Mouse (Mus musculus): ENCODE measurements at regions not wholly inside any gene's neighbourhood (a gene's known extent, or its start where the extent isn't known, plus 50 kb on each side); places are given as distances from the start of the nearest gene placed in this dataset.

DNA sequence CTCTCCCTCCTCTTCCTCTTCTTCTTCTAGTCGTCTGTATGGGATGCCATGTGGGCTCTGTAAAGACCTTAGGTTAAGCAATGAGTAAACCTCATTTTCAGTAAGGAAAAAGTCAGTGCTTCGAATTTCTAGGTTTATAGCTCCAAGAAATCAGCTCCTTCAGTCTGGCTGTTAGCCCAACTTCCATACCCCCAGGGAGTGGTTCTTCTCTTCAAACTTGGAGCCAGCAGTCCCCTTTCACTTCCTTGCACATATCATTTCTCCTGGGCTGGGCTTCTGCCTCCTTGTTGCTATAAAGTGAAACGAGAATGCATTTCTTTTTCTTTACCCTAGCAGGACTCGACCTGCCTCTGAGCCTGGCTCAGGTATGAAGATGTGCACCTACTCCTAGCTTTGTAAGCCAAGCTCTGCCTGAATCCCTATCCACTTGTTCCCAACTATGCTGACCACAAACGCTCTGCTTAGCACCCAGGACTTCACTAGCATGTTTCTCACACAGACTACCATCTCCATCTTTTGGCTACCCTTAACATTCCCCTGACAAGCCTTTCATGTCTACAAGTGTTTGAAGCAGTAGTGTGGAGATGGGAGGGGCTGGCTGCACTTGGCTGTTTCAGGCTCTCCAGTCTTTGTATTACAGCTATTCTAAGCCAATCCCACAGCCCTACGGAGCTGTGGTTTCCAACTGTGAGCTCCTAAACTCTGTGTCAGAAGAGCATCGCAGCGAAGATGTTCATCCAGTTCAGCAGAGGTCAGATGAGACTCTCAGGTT is 243.8 kb upstream of the Tprg start:
- DNase-seq (ENCODE audit: extremely low read depth, low read depth, low spot score), result no peak

DNA sequence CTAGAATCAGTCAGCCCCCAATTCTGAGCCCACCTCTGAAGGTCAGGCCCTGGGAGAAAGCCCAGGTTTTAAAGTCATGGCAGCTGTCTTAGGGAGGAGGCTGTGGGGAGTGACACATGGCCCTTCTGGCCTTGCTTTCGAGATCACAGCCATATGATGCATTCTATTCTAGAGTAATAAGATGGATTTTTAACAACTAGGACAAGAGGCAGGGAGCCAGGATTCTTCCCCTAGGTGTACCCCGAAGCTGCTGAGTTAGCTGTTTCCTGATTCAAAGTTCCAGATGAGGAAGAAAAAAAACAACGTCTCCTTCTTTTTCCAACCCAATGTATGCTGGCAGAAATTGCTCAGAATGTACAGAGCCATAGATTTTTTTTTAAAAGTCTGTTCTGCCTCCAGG is 242.0 kb upstream of the Tprg start:
- no peak for DNase-seq (ENCODE audit: extremely low read depth, low read depth, low spot score)

DNA sequence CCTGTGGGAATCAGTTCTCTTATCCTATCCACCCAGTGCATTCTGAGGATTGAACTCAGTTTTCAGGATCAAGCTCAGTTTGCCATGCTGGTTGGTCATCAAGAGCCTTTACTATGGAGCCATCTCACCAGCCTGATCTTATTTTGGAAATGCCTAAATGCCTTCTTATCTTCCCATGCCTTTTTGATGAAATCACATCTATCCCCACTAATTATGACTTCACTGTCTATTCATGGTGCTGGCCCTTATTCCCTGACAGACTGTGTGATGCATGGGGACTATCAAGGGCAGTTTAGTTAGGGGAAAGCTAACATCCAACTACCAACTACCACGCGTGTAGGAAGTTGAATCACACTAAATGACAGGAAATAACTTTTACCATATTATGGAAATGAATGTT is 238.9 kb upstream of the Tprg start:
- DNase-seq (ENCODE audit: extremely low read depth, low read depth, low spot score), result no peak

DNA sequence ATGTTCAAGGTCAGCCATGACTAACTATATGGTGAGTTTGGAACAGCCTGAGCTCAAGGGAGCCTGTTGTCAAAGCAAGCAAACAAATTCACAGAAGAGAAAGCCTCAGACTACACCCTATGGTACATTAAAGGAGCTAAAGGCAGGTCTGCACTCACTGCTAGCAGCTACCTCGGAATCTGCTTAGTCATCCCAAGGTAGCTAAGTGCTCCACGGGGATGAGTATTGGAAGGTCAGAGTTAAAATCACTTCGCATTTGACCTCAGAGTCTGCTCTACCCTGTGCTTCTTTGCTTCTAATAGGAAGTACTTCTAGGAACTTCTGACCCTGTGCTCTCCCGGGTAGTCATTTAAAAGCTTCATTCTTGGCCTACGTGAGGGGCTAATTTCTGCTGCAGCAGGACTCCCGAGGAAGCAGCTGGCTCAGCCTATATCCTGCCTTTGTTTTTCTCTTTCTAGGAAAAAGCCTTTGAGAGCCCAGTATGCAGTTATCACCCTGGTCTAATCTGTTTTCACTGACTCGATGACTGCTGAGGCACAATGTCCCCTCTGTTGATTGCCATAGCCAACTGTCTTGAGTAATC is 236.6 kb upstream of the Tprg start:
- no peak for DNase-seq (ENCODE audit: extremely low read depth, low read depth, low spot score)

DNA sequence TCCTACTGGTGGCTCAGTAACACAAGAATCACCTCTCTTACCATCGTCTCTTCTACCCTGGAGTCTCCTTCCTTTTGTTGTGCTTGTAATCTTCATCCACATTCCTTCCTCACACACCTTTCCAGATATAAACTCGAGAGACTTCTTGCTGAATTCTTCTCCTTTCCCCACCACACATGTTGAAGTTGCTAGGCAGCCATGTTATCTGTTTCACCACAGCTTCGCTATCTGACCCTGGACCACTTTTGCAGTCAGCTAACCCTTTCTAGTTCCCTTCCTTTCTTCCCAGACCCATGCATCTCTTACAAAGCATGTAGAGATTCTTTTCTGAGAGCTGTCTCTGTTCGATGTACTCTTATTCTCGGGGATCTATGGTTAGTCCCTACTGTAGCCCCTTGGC is 235.6 kb upstream of the Tprg start:
- no peak for DNase-seq (ENCODE audit: extremely low read depth, low read depth, low spot score)

DNA sequence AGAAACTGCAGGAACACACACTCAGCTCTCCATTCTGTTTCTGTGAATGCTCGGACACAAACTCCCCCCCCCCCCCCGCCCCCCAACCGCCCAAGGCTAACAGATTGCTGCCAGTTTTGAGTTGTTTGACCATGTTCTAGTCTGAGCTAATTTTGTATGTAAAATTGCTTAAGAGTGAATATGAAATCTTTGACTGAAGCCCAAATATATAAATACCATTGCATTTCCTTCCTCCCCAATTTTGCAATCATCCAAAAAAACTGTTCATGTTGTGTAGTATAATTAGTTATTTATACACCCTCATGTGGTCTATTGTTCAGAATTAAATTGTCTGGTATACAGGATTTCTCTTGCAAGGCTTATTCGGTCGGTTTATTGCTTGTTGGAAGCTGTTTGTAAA is 234.2 kb upstream of the Tprg start:
- DNase-seq (ENCODE audit: extremely low read depth, low read depth, low spot score), result no peak

DNA sequence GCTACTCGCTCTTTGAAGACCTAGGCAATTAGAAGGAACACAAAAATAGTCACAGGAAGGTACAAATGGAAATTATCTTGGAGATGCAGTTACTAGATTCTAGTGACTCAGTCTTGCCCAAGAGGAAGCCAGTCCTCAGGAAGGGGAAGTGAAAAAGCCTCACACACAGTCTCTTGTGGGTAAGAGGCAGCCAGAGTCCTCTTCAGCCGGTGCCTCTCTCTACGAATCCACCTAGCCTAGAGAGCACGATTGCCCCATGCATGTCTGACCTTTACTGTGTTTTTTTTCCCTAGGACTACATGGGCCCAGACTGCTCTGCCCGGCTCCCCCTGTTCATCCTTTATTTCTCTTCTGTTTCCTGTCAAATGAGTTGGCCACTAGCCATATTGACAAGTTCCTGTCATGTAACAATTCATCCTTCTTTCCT is 233.7 kb upstream of the Tprg start:
- DNase-seq (ENCODE audit: extremely low read depth, low read depth, low spot score), result no peak

DNA sequence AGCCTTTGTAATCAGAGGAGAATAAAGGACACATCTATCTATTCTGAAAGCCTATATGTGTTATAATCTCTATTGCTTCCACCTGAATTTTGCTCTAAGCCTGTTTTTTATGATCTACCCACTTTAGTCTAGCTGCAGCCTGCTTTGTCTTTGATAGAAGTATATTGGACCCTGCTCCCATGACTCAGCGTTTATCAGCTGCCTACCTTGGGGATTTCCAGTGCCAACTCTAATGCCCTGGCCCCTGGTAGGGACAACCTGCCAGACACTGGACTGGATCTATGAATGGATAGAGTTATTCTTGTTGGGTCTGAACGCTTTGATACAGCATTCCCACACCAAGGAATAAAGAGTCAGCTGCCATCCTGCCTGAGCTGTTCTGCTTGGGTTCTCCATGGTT is 232.3 kb upstream of the Tprg start:
- no peak for DNase-seq (ENCODE audit: extremely low read depth, low read depth, low spot score)

DNA sequence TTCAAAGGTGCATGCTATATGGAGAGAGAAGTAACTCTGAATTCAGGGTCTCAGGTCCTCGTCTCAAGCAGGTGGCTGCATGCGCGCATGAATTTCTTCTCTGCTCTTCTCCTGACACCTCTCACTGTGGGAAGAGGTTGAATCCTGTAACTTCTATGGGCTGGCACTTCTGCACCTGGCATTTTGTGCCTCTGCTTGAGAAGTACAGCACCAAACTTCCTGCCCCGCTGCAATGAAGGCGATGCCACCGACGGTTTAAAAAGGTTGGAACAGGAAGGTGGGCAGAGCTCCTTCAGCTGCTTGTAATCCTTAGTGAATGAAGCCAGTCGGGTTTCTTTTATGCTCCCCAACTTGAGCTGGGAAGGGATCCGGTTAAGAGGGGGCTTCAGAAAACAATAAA is 231.2 kb upstream of the Tprg start:
- no peak for DNase-seq (ENCODE audit: extremely low read depth, low read depth, low spot score)

DNA sequence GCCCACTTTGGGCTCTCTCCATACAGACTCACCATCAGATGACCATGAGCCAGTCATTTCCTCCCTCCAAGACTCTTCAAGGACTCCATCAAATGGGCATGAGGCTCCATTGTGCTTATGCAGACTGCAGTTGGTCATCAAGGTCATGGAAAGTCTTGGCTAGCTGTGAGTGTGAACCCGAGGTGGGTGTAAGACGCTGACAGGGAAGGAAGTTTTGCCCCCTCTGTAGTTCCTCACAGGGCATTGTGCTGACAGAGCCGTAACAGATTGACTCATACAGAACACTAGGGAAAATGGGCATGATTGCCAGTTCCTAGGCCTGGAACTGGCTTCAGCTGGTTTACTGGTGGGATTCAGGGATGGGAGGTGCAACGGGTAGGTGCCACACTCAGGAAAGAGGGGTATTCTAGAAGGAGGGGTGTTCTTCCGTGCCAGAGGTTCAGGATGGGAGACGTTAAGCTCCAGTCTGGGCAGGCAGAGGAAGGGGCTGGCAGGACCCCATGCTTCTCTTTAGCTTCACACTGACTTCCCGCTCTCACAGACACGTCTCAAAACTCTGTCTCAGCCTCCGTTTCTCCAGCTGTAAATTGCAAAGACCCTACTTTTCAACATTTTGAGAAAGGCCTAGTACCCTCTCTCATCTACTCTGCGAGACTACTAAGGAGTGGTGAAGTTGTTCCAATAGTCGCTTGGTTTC is 228.4 kb upstream of the Tprg start:
- DNase-seq (ENCODE audit: extremely low read depth, low read depth, low spot score), result no peak

DNA sequence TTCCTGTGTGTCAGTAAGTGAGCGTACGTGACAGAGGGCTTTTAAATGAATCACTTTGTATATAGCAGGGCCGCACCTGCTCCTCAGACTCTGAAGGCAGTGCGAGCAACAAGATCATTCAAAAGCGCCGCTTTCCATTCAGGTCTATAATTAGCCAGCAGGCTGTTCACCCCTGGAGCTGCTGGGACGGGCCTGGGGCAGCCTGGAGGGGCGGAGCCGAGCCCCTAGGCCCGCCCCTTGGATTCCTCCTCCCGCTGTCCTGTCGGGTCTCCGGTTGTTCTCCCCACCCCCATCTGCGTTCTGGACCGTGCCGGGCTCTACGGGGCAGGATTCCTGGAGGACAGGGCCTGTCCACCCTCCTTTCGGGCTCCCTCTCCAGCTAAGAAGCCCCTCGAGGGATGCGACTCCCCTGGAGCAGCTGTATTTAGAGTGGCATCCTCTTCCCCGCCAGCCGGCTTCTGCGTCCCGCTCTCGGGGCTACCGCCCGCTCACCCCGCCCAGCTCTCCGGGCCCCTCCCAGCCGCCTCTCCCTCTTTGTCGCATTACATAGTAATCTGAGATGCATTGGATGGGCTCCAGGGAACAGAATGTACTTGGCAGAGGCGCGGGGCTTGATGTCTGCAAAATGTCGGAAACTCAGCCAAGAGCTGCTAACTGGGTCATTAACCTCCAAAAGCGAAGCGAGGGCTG is 227.7 kb upstream of the Tprg start:
- DNase-seq (ENCODE audit: extremely low read depth, low read depth, low spot score), result peak; percentile 92

DNA sequence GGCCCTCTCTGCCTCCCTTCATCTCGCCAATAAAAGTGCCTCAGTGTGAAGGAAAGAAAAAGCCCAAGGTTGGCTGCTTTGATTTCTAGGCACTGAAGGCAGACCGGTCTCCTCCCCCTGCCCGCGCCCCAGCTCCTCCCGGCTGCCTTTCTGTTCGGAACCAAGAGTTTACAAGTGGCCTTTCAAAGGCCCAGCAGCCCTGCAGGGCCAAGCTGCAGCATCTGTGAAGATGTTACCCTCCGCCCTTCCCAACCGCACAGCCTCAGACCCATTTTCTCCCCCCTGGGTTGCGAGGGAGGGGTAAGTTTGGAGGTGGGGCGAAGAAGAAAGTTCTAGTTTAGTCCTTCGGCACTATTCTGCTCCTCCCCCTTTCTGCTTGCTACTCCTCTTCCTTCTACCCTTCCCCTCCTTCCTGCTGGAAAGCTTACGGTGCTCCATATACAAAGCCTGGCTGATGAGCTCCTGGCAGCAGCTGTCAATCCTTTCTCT is 227.1 kb upstream of the Tprg start:
- DNase-seq (ENCODE audit: extremely low read depth, low read depth, low spot score), result no peak

DNA sequence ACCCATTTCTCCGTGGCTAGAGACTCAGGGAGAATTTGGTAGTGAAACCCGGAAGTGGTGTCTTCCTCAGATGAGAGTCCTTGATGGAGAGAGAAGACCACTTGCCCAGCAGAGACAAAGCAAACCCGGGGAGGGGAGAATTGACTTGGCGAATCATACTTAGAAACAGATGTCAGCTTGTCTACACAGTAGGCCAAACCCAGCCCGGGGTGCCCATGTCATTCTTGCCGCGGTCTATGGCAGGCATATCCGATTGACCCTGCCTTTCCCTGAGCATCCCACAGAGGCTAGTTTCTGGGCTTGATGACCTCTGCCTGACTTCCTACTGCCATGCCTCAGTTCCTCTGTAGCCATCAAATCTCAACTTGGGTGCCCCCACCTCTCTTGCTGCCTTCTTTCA is 226.4 kb upstream of the Tprg start:
- DNase-seq (ENCODE audit: extremely low read depth, low read depth, low spot score), result no peak

DNA sequence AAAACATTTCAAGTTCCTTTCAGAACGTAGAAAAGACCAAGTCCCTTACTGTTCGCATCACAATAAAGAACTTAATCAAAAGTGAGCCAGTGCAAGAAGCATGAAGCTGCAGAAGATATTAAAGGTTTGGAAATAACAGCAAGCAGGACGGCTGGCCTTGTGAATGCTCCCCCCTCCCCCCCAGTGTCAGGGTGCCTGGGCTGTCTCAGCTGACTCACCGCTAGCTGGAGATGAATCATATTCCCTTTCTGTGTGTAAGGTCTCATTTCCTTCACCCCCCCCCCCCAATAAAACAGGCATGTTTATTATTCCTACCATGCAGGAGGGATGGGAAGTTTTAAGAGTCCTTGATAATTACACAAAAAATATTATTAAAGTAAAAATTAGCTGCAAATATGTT is 225.0 kb upstream of the Tprg start:
- DNase-seq (ENCODE audit: extremely low read depth, low read depth, low spot score), result no peak

DNA sequence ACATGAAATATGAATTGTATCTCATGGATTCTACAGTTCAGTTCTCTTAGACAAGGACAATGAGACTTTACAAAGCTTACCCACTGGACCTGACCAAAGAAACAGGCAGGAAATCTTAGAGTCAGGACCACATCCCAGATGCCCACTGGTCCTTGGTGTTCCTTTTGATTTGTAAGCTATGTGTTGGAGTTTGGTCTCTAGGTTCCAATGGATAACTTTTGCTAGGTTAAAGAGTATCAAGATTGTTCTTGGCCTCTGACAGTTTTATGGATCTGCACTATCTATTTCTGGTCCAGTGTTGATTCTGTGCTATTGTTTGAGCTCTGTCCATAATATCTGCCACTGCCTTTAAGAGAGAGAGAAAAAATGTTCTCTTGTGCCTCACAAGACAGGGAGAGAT is 222.6 kb upstream of the Tprg start:
- DNase-seq (ENCODE audit: extremely low read depth, low read depth, low spot score), result no peak

DNA sequence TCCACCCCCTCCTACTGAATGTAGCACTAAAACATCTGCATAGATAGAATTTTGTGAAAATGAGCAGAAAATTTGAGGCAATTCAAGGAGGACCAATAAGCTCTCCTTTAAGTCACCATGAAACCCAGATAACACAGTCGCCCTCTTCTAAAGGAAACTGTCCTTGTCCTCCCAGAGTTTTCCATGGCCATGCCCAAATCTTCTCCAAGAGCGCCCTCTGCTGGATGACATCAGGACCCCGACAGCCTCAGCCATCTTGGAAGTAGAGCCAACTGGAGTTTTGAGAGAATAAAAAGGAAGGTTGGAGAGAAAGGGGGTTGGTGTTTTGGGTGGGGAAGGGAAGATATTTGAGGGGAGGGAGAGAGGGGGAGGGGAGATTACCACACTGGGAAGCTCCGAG is 222.1 kb upstream of the Tprg start:
- no peak for DNase-seq (ENCODE audit: extremely low read depth, low read depth, low spot score)

DNA sequence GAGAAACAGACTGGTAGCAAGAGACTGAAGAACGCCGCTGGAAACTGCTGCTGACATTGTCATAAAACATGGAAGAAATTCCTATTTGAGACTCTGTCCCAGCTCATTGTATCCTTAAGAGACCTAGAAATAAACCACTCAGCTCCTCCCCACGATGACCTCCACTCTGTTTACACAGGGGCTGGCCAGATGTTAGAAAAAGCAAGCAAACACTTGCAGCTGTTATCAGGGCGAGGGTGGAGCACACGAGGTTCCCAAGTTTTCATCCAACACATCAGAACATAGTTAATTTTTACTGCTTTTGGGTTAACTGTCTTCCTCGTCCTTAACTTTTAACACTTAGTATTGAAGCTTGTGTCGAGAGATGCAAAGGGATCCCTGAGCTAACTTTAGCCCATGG is 219.8 kb upstream of the Tprg start:
- no peak for DNase-seq (ENCODE audit: extremely low read depth, low read depth, low spot score)

DNA sequence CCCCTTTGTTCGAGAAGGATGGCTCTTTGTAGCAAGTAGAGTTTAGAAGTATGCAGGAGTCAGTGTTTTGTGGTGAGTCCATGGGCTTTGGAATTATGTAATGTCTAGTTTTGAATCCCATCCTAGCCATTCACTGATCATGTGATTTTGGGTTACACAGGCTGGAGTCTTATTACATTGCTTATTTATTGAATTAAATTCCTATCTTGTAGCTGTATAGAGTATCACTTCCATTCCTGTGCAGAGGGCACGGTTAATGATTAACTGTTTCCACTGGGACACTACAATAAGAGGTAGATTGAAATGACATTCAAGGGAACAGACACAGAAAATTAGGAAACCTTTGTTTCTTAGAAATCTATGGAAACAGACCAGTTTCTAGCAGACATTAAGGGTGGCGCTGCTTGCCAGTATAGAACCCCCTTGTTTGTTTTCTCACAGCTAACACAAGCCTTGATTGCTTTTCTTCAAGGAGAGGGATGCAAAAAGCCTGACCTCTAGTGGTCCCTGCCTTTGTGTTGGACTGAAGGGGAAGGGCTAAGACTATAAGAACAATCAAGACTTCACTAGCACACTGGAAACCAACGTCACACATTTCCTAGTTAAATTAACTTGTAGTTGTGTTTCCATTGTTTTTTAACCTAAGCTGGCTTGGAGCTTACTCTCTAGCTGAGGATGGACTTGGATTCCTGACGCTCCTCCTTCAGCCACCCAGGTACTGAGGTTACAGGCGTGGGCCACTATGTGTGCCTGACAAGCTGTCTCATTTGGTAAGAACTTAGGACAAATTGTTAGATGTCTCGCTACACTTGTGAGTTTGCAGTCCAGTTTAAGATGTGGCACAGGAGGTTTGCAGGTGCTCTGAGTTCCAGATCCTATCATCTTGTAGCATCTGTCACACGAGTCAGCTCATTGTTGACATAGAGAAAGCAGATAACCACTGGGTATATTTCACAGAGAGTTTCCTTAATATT is 219.1 kb upstream of the Tprg start:
- no peak for DNase-seq (ENCODE audit: extremely low read depth, low read depth, low spot score)

DNA sequence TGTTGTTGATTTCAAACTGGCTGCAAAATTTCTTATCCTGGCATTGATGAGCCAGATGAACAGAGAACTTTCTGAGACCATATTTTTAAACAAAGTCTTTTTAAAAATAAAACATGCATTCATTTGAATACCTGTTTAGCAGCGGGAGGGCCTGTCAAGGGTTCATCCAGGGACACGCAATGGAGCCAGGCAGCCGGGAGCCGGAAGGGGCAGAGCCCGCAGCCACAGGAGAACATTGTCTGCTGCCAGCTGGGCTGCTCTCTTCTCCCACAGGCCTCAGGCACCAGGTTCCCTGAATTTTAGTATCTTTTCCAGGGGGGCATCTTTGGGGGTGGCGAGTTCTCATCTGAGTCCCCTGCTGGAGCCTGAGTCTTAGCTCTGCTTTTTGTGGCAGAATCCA is 205.8 kb upstream of the Tprg start:
- no peak for DNase-seq (ENCODE audit: extremely low read depth, low read depth, low spot score)

DNA sequence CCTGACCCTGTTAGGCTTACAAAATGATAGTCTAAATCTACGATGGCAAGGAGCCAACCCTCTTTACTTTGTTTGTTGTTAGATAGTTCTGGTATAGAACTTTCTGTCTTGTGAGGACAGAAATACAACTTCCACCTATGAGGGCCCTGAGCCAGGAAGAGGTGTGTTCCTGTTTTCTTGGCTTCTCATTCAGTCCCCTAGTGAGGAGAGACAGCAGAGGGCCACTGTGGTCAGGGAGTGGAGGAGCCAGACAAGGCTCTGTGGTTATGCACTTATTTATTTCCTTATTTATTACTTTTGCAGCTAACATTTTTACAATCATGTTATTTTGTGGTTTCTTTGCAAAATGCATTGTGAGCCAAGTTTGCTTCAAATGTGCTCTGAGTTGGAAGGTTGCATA is 202.9 kb upstream of the Tprg start:
- no peak for DNase-seq (ENCODE audit: extremely low read depth, low read depth, low spot score)
